Mouse (Mus musculus): Measurements from ENCODE around the gene Cenph. TPM values are rescaled to one million over a fixed set of nuclear protein-coding genes. Genes with fewer than 3 reads are reported as not detected.

The Cenph gene
- polyA plus RNA-seq (2015; fragmentation: Illumina TruSeq; extraction: RNeasy Lipid Tissue Mini Kit (QIAGEN cat#74804); ENCODE audit: insufficient read depth, low read depth, low replicate concordance) = not detected

DNA sequence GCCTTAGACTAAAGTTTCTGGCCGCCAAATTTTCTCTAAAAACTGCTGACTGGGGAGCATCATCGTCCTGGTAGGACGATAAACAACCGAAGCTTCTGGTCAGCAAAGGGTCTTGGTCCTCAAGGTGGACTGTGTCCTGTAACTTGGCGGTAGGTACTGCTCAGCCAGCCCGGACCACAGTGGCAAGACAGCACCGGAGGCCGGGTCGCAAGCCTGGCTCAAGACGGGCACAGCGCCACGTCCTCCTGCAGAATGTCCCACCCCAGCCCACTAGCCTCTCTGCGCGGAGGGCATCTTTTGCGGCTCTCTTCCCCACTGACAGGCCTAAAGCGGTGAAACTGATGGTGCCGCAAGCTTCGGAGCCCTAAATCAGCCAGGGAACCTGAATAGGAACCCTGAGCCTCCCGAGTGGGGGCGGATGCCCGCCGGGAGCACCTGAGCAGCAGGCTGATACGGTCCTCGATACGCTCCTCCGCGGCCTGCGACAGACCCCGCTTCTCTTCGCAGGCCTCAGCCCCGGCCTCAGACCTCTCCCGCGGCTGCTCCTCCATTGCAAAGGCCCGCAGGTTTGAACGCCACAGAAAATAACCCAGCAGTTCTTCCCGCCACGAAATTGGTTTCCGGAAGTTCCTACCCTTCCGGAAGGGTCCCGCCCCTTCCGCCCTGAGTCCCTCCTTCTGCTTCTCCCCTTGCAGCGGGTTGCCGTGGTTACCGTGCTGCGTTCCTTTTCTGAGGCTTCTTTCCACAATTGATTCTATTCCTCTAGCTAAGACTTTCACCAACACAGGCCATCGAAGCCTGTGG lies at the start of gene Cenph:
TSS of gene Cenph (minus strand) at position 648 of the 804 bp plus-strand sequence.

GRCm38 (mm10) chr13:100786414-100786867 lies 10.7 kb upstream of the Cenph start, which contains the start of gene Ccnb1:
Gene Ccnb1 (minus strand): TSS chr13:100786570.

GRCm38 (mm10) chr13:100744036-100744744 lies 31.5 kb downstream of the Cenph start, which contains the start of gene Mrps36:
Gene Mrps36 (minus strand): TSS chr13:100744659.

GRCm38 (mm10) chr13:100730861-100731176 lies 44.9 kb downstream of the Cenph start, which contains the start of gene Cdk7:
Gene Cdk7 (minus strand): TSS chr13:100730939.

Other genes starting within 250 kb of the Cenph start
- gene Ocln, start 223.2 kb downstream of the Cenph start, polyA plus RNA-seq (2015; fragmentation: Illumina TruSeq; extraction: RNeasy Lipid Tissue Mini Kit (QIAGEN cat#74804); ENCODE audit: insufficient read depth, low read depth, low replicate concordance) = 1.8 TPM
- 2.8 TPM for gene Marveld2, start 158.9 kb downstream of the Cenph start, polyA plus RNA-seq (2015; fragmentation: Illumina TruSeq; extraction: RNeasy Lipid Tissue Mini Kit (QIAGEN cat#74804); ENCODE audit: insufficient read depth, low read depth, low replicate concordance)
- gene Ak6, start 124.9 kb downstream of the Cenph start, polyA plus RNA-seq (2015; fragmentation: Illumina TruSeq; extraction: RNeasy Lipid Tissue Mini Kit (QIAGEN cat#74804); ENCODE audit: insufficient read depth, low read depth, low replicate concordance) = 13.9 TPM
- gene Rad17, start 124.8 kb downstream of the Cenph start, polyA plus RNA-seq (2015; fragmentation: Illumina TruSeq; extraction: RNeasy Lipid Tissue Mini Kit (QIAGEN cat#74804); ENCODE audit: insufficient read depth, low read depth, low replicate concordance) = 5.6 TPM
- 1.8 TPM for gene Taf9, start 124.3 kb downstream of the Cenph start, polyA plus RNA-seq (2015; fragmentation: Illumina TruSeq; extraction: RNeasy Lipid Tissue Mini Kit (QIAGEN cat#74804); ENCODE audit: insufficient read depth, low read depth, low replicate concordance)
- gene Ccdc125, start 106.2 kb downstream of the Cenph start, polyA plus RNA-seq (2015; fragmentation: Illumina TruSeq; extraction: RNeasy Lipid Tissue Mini Kit (QIAGEN cat#74804); ENCODE audit: insufficient read depth, low read depth, low replicate concordance) = 1.00 TPM
- 7.1 TPM for gene Cdk7, start 45.0 kb downstream of the Cenph start, polyA plus RNA-seq (2015; fragmentation: Illumina TruSeq; extraction: RNeasy Lipid Tissue Mini Kit (QIAGEN cat#74804); ENCODE audit: insufficient read depth, low read depth, low replicate concordance)
- 11.8 TPM for gene Mrps36, start 31.2 kb downstream of the Cenph start, polyA plus RNA-seq (2015; fragmentation: Illumina TruSeq; extraction: RNeasy Lipid Tissue Mini Kit (QIAGEN cat#74804); ENCODE audit: insufficient read depth, low read depth, low replicate concordance)
- not detected for gene Ccnb1, start 10.7 kb upstream of the Cenph start, polyA plus RNA-seq (2015; fragmentation: Illumina TruSeq; extraction: RNeasy Lipid Tissue Mini Kit (QIAGEN cat#74804); ENCODE audit: insufficient read depth, low read depth, low replicate concordance)
- gene Slc30a5, start 57.5 kb upstream of the Cenph start, polyA plus RNA-seq (2015; fragmentation: Illumina TruSeq; extraction: RNeasy Lipid Tissue Mini Kit (QIAGEN cat#74804); ENCODE audit: insufficient read depth, low read depth, low replicate concordance) = 14.0 TPM